In the genomic region with DNA sequence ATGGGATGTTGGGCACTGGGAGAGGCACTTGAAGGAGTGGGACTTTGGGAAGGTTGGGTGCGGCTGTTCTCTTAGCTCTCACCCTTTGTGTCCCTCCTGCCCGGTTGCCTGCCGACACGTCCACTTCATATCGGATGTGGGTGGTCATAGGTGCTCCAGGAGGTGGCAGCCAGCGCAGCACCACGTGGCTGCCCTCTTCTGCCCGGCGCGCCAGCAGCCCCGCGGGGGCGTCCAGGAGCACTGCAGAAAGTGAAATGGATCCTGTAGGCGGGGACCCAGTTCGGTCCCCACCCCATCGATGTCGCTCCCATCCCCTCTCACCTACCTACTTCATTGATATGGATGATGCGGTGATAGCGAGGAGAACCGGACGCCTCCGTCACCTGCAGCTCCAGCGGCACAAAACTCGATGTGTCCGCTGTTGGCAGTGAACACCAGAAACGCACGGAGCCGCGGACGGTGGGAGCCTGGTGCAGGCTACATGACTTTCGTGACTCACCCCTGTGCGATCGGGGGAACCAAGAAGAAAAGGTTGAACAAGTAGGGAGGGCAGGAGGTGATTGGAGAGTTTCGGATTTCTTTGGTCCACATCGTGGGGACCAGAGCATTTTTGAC, we compare ENCODE assay signal across 8 mouse cellular contexts. TPM values are rescaled to one million over a fixed set of nuclear protein-coding genes. Genes with fewer than 3 reads are reported as not detected.
DNase-seq lines count a peak whose midpoint lies in the region; ATAC-seq and TF ChIP-seq lines count a peak whose summit lies in the region.

No protein-coding gene starts in this region.

- DNase-seq in gastrocnemius, adult 2 months, result no peak
- DNase-seq in gastrocnemius, postnatal 25 days, result no peak
- no peak for DNase-seq in forebrain, embryonic 14.5 days (ENCODE audit: low spot score)
- no peak for DNase-seq in liver, adult 2 months (ENCODE audit: extremely low read depth, low read depth, low spot score)
- no peak for DNase-seq in layer of hippocampus, adult 18-20 months (ENCODE audit: low spot score in 2 of 2)
- no peak for DNase-seq in gastrocnemius, postnatal 4 days (ENCODE audit: low spot score in 2 of 2)

- peaks cover 48% of the 10 kb centered on the region for H3K27me3 ChIP-seq in forebrain, embryonic 14.5 days (replicated peaks; ENCODE audit: control insufficient read depth, insufficient read depth, low read length)
- H3K27me3 ChIP-seq in liver, adult 2 months (ENCODE audit: control insufficient read depth, insufficient read depth, low read length), result peaks cover 6% of the 10 kb centered on the region
- H3K27me3 ChIP-seq in neural tube, embryonic 15.5 days (replicated peaks), result peaks cover 52% of the 10 kb centered on the region

- H3K4me1 ChIP-seq in forebrain, embryonic 14.5 days (ENCODE audit: control insufficient read depth, insufficient read depth, low read length), result peaks cover 14% of the 10 kb centered on the region
- no peaks in the 10 kb centered on the region for H3K4me1 ChIP-seq in liver, adult 2 months (ENCODE audit: control insufficient read depth, insufficient read depth, low read length)
- peaks cover 27% of the 10 kb centered on the region for H3K4me1 ChIP-seq in neural tube, embryonic 15.5 days

- 2% methylated on average over 35 of the region's 35 CpGs for WGBS in forebrain, embryonic 14.5 days
- WGBS in liver, adult 2 months, result 19% methylated on average over 35 of the region's 35 CpGs
- WGBS in neural tube, embryonic 15.5 days, result 1% methylated on average over 35 of the region's 35 CpGs

- peak overlapping the region; percentile 68 for H3K4me3 ChIP-seq in gastrocnemius, adult 2 months
- peak overlapping the region; percentile 33 for H3K4me3 ChIP-seq in forebrain, embryonic 14.5 days (ENCODE audit: low read depth, low read length)
- peak overlapping the region; percentile 56; the same call in 1 of the 2 replicates for H3K4me3 ChIP-seq in liver, adult 2 months (ENCODE audit: insufficient read depth, low read depth, low read length)
- H3K4me3 ChIP-seq in neural tube, embryonic 15.5 days (replicated peaks), result peak overlapping the region; percentile 40

- H3K36me3 ChIP-seq in forebrain, embryonic 14.5 days (ENCODE audit: control insufficient read depth, insufficient read depth, low read length), result no peaks in the 10 kb centered on the region; the same call in 1 of the 2 replicates
- H3K36me3 ChIP-seq in liver, adult 2 months (ENCODE audit: control insufficient read depth, insufficient read depth, low read length), result no peaks in the 10 kb centered on the region
- no peaks in the 10 kb centered on the region for H3K36me3 ChIP-seq in neural tube, embryonic 15.5 days

- no peaks in the 10 kb centered on the region for H3K9me3 ChIP-seq in forebrain, embryonic 14.5 days (replicated peaks; ENCODE audit: control insufficient read depth, low read length)
- no peaks in the 10 kb centered on the region for H3K9me3 ChIP-seq in neural tube, embryonic 15.5 days (replicated peaks)

- no peak for TF ChIP-seq CTCF in gastrocnemius, adult 2 months (IDR thresholded peaks at IDR 0.05)
- no peak for TF ChIP-seq CTCF in liver, adult 2 months (IDR thresholded peaks at IDR 0.05; ENCODE audit: low read depth, low read length)

- H3K79me2 ChIP-seq in liver, adult 2 months (ENCODE audit: control insufficient read depth, insufficient read depth, low read length), result no peaks in the 10 kb centered on the region

- no peak overlapping the region for H3K9ac ChIP-seq in forebrain, embryonic 14.5 days (ENCODE audit: low read length)
- H3K9ac ChIP-seq in liver, adult 2 months (ENCODE audit: low read depth, low read length), result no peak overlapping the region
- 0 out of 2 replicates have a peak overlapping the region, but pooled peaks have one; percentile 10 for H3K9ac ChIP-seq in neural tube, embryonic 15.5 days (replicated peaks)

- intact Hi-C loops in gastrocnemius, adult 2 months (cut with DNase I), result no loop called here

- peak; percentile 31 for ATAC-seq in CD4-positive, CD25-positive, alpha-beta regulatory T cell, adult 4 months
- no peak for ATAC-seq in forebrain, embryonic 14.5 days
- no peak for ATAC-seq in neural tube, embryonic 15.5 days (ENCODE audit: low FRiP score)

- TF ChIP-seq POLR2A in liver, adult 2 months (IDR thresholded peaks at IDR 0.05; ENCODE audit: extremely low read depth, insufficient read depth, low read length), result no peak

- peak overlapping the region; percentile 63 for H3K4me2 ChIP-seq in forebrain, embryonic 14.5 days (ENCODE audit: low read length)
- peak overlapping the region; percentile 78 for H3K4me2 ChIP-seq in neural tube, embryonic 15.5 days

- H3K27ac ChIP-seq in gastrocnemius, adult 2 months, result no peak overlapping the region
- no peak overlapping the region for H3K27ac ChIP-seq in forebrain, embryonic 14.5 days (ENCODE audit: low read depth, low read length)
- H3K27ac ChIP-seq in liver, adult 2 months (replicated peaks; ENCODE audit: insufficient read depth, low read depth, low read length), result no peak overlapping the region
- H3K27ac ChIP-seq in neural tube, embryonic 15.5 days (replicated peaks), result no peak overlapping the region

RNA-seq across cellular contexts. Expression of a gene that starts 1.8 kb away (rescaled TPM):
- total RNA-seq in gastrocnemius, adult 2 months (2021), result under 1 TPM; 0.23 to 0.25 TPM
- total RNA-seq in gastrocnemius, postnatal 25 days (2021), result under 1 TPM; 0.20 to 0.59 TPM
- not detected for polyA plus RNA-seq in CD4-positive, CD25-positive, alpha-beta regulatory T cell, adult 4 months (2017; shearing (Covaris generic))
- 1.3 and 2.2 TPM in 2 replicates for polyA plus RNA-seq in forebrain, embryonic 14.5 days (2014; fragmentation: Nextera tagmentation; extraction: Ambion mirVana)
- total RNA-seq in liver, adult 2 months (2014; rRNA removed), result 0.74 and 1.8 TPM in 2 replicates
- 4.8 and 5.0 TPM in 2 replicates for polyA plus RNA-seq in liver, adult 2 months (2012; rRNA removed)
- 1.0 and 2.2 TPM in 2 replicates for polyA plus RNA-seq in neural tube, embryonic 15.5 days (2015; fragmentation: Nextera tagmentation; extraction: Ambion mirVana)
- 1 to 10 TPM; 9.0 to 9.1 TPM for total RNA-seq in layer of hippocampus, adult 18-20 months (2021)
- 1 to 10 TPM; 6.5 to 7.5 TPM for total RNA-seq in gastrocnemius, postnatal 4 days (2021)

RNA-seq across cellular contexts. Expression of a gene that starts 5.9 kb away (rescaled TPM):
- 1 to 10 TPM; 1.7 to 3.1 TPM for total RNA-seq in gastrocnemius, adult 2 months (2021)
- 1 to 10 TPM; 1.6 to 2.7 TPM for total RNA-seq in gastrocnemius, postnatal 25 days (2021)
- polyA plus RNA-seq in CD4-positive, CD25-positive, alpha-beta regulatory T cell, adult 4 months (2017; shearing (Covaris generic)), result 10 to 100 TPM in 1 of 2 experiments, 1 to 10 TPM in 1; 3.2 to 13.5 TPM
- polyA plus RNA-seq in forebrain, embryonic 14.5 days (2014; fragmentation: Nextera tagmentation; extraction: Ambion mirVana), result 19.8 and 23.6 TPM in 2 replicates
- 4.1 and 5.3 TPM in 2 replicates for total RNA-seq in liver, adult 2 months (2014; rRNA removed)
- 4.7 and 5.2 TPM in 2 replicates for polyA plus RNA-seq in liver, adult 2 months (2012; rRNA removed)
- 9.5 and 10.8 TPM in 2 replicates for polyA plus RNA-seq in neural tube, embryonic 15.5 days (2015; fragmentation: Nextera tagmentation; extraction: Ambion mirVana)
- total RNA-seq in layer of hippocampus, adult 18-20 months (2021), result 10 to 100 TPM; 13.3 to 13.7 TPM
- total RNA-seq in gastrocnemius, postnatal 4 days (2021), result 1 to 10 TPM; 5.2 to 6.3 TPM

RNA-seq across cellular contexts. Expression of a gene that starts 24.6 kb away (rescaled TPM):
- under 1 TPM; 0.36 to 0.98 TPM for total RNA-seq in gastrocnemius, adult 2 months (2021)
- under 1 TPM; 0.56 to 0.83 TPM for total RNA-seq in gastrocnemius, postnatal 25 days (2021)
- under 1 TPM; 0.28 to 0.90 TPM for polyA plus RNA-seq in CD4-positive, CD25-positive, alpha-beta regulatory T cell, adult 4 months (2017; shearing (Covaris generic))
- polyA plus RNA-seq in forebrain, embryonic 14.5 days (2014; fragmentation: Nextera tagmentation; extraction: Ambion mirVana), result 47.3 and 66.7 TPM in 2 replicates
- total RNA-seq in liver, adult 2 months (2014; rRNA removed), result 0.67 and 0.74 TPM in 2 replicates
- 9.4 and 14.6 TPM in 2 replicates for polyA plus RNA-seq in liver, adult 2 months (2012; rRNA removed)
- polyA plus RNA-seq in neural tube, embryonic 15.5 days (2015; fragmentation: Nextera tagmentation; extraction: Ambion mirVana), result 86.4 and 100 TPM in 2 replicates
- total RNA-seq in layer of hippocampus, adult 18-20 months (2021), result 100 to 1,000 TPM; 273 to 278 TPM
- total RNA-seq in gastrocnemius, postnatal 4 days (2021), result 1 to 10 TPM; 4.4 to 4.8 TPM

RNA-seq across cellular contexts. Expression of a gene that starts 27.8 kb away (rescaled TPM):
- under 1 TPM; 0.28 to 0.69 TPM for total RNA-seq in gastrocnemius, adult 2 months (2021)
- under 1 TPM; 0.33 to 0.83 TPM for total RNA-seq in gastrocnemius, postnatal 25 days (2021)
- not detected for polyA plus RNA-seq in CD4-positive, CD25-positive, alpha-beta regulatory T cell, adult 4 months (2017; shearing (Covaris generic))
- polyA plus RNA-seq in forebrain, embryonic 14.5 days (2014; fragmentation: Nextera tagmentation; extraction: Ambion mirVana), result 1.3 TPM in 2 replicates
- total RNA-seq in liver, adult 2 months (2014; rRNA removed), result 5.0 and 5.9 TPM in 2 replicates
- 41.8 and 44.2 TPM in 2 replicates for polyA plus RNA-seq in liver, adult 2 months (2012; rRNA removed)
- polyA plus RNA-seq in neural tube, embryonic 15.5 days (2015; fragmentation: Nextera tagmentation; extraction: Ambion mirVana), result 1.6 and 4.6 TPM in 2 replicates
- total RNA-seq in layer of hippocampus, adult 18-20 months (2021), result 1 to 10 TPM; 2.2 to 2.6 TPM
- total RNA-seq in gastrocnemius, postnatal 4 days (2021), result under 1 TPM; 0.21 to 0.22 TPM

RNA-seq across cellular contexts. Expression of a gene that starts 34.1 kb away (rescaled TPM):
- 10 to 100 TPM; 11.6 to 11.8 TPM for total RNA-seq in gastrocnemius, adult 2 months (2021)
- 10 to 100 TPM in 1 of 2 experiments, 1 to 10 TPM in 1; 8.6 to 14.6 TPM for total RNA-seq in gastrocnemius, postnatal 25 days (2021)
- polyA plus RNA-seq in CD4-positive, CD25-positive, alpha-beta regulatory T cell, adult 4 months (2017; shearing (Covaris generic)), result 1 to 10 TPM; 8.0 to 8.7 TPM
- 49.3 and 66.0 TPM in 2 replicates for polyA plus RNA-seq in forebrain, embryonic 14.5 days (2014; fragmentation: Nextera tagmentation; extraction: Ambion mirVana)
- total RNA-seq in liver, adult 2 months (2014; rRNA removed), result 841 and 970 TPM in 2 replicates
- polyA plus RNA-seq in liver, adult 2 months (2012; rRNA removed), result 1,676 and 1,979 TPM in 2 replicates
- polyA plus RNA-seq in neural tube, embryonic 15.5 days (2015; fragmentation: Nextera tagmentation; extraction: Ambion mirVana), result 52.8 and 54.6 TPM in 2 replicates
- total RNA-seq in layer of hippocampus, adult 18-20 months (2021), result 10 to 100 TPM; 40.2 to 42.2 TPM
- total RNA-seq in gastrocnemius, postnatal 4 days (2021), result 10 to 100 TPM; 18.9 to 21.4 TPM

Comparison
In these comparisons a context has a peak if more than half of its experiments do, and no peak if none do; other contexts are left out.
1. RNA of a gene that starts 24.6 kb away (total RNA-seq): 273 to 278 TPM in layer of hippocampus, adult 18-20 months; 4.4 to 4.8 TPM in gastrocnemius, postnatal 4 days, 0.36 to 0.98 TPM in gastrocnemius, adult 2 months, 0.56 to 0.83 TPM in gastrocnemius, postnatal 25 days and 0.67 to 0.74 TPM in liver, adult 2 months; every median in the first group is over 10 times any median in the second.
2. Peak in every context shown above with its lines, with median percentiles within 50 percentile points of each other: H3K4me3 ChIP-seq.